Mouse (Mus musculus) small intestine, adult 2 months (tissue): ENCODE data around the gene Gm21987.

Source experiments
- CTCF ChIP-seq: fragments of 200-500 bp; IDR thresholded peaks from 2 replicates; pipeline ENCODE4 v1.5.1; 2012; ENCODE audit warnings: low read depth, mild to moderate bottlenecking, control low read depth, inconsistent platforms, low read length, moderate library complexity, mixed read lengths; ENCODE audit not compliant: insufficient replicate concordance, insufficient read length; ENCODE audit errors: extremely low read depth
- POLR2A ChIP-seq: fragments of 200-500 bp; IDR thresholded peaks from 2 replicates; pipeline ENCODE4 v1.6.1; 2012; ENCODE audit warnings: low read depth, mild to moderate bottlenecking, control low read depth, inconsistent platforms, low read length, moderate library complexity

- TF ChIP-seq CTCF (no peak), POLR2A (no peak)
These were observed 3.0 kb downstream of the Gm21987 start for GRCm38 (mm10) chr16:38349881-38350280.
